Mouse (Mus musculus): ENCODE results near the gene Kifc1. TPM values are rescaled to one million over a fixed set of nuclear protein-coding genes. Genes with fewer than 3 reads are reported as not detected.

Gene Kifc1
- polyA plus RNA-seq (2015; fragmentation: Illumina TruSeq; extraction: RNeasy Lipid Tissue Mini Kit (QIAGEN cat#74804); ENCODE audit: insufficient read depth, low replicate concordance), result 5.8 TPM

GRCm38 (mm10) chr17:33890533-33891059, at the start of gene Kifc1:
Gene Kifc1, minus strand, starts transcription at chr17:33890661.

GRCm38 (mm10) chr17:33929371-33930279, 39.2 kb upstream of the Kifc1 start, which contains the start of gene Rgl2:
Gene Rgl2, plus strand, starts transcription at chr17:33929543.

GRCm38 (mm10) chr17:33915671-33916250, 25.3 kb upstream of the Kifc1 start, which contains the start of the genes Tapbp and Zbtb22:
Gene Tapbp, plus strand, starts transcription at chr17:33915899.
Gene Zbtb22, plus strand, starts transcription at chr17:33915904.

GRCm38 (mm10) chr17:33909077-33909868, 18.8 kb upstream of the Kifc1 start, which contains the start of gene Daxx:
Gene Daxx, plus strand, starts transcription at chr17:33909414.

GRCm38 (mm10) chr17:33904835-33905234, 14.4 kb upstream of the Kifc1 start, which contains the start of gene Platr17:
Gene Platr17, plus strand, starts transcription at chr17:33905135.

GRCm38 (mm10) chr17:33873537-33873936, 16.9 kb downstream of the Kifc1 start, which contains the start of gene Gm7029:
Gene Gm7029, plus strand, starts transcription at chr17:33873837.

GRCm38 (mm10) chr17:33842966-33843795, 47.3 kb downstream of the Kifc1 start, which contains the start of gene Cd320:
Gene Cd320, plus strand, starts transcription at chr17:33843091.

Other genes starting within 250 kb of the Kifc1 start
- 386 TPM for gene Hnrnpm, start 203.8 kb downstream of the Kifc1 start, polyA plus RNA-seq (2015; fragmentation: Illumina TruSeq; extraction: RNeasy Lipid Tissue Mini Kit (QIAGEN cat#74804); ENCODE audit: insufficient read depth, low replicate concordance)
- 102 TPM for gene March2, start 172.0 kb downstream of the Kifc1 start, polyA plus RNA-seq (2015; fragmentation: Illumina TruSeq; extraction: RNeasy Lipid Tissue Mini Kit (QIAGEN cat#74804); ENCODE audit: insufficient read depth, low replicate concordance)
- 65.7 TPM for gene Rab11b, start 130.1 kb downstream of the Kifc1 start, polyA plus RNA-seq (2015; fragmentation: Illumina TruSeq; extraction: RNeasy Lipid Tissue Mini Kit (QIAGEN cat#74804); ENCODE audit: insufficient read depth, low replicate concordance)
- gene Angptl4, start 108.8 kb downstream of the Kifc1 start, polyA plus RNA-seq (2015; fragmentation: Illumina TruSeq; extraction: RNeasy Lipid Tissue Mini Kit (QIAGEN cat#74804); ENCODE audit: insufficient read depth, low replicate concordance), result 11.1 TPM
- gene Kank3, start 80.1 kb downstream of the Kifc1 start, polyA plus RNA-seq (2015; fragmentation: Illumina TruSeq; extraction: RNeasy Lipid Tissue Mini Kit (QIAGEN cat#74804); ENCODE audit: insufficient read depth, low replicate concordance), result 53.6 TPM
- gene Rps28, start 66.1 kb downstream of the Kifc1 start, polyA plus RNA-seq (2015; fragmentation: Illumina TruSeq; extraction: RNeasy Lipid Tissue Mini Kit (QIAGEN cat#74804); ENCODE audit: insufficient read depth, low replicate concordance), result 1,152 TPM
- gene Ndufa7, start 66.1 kb downstream of the Kifc1 start, polyA plus RNA-seq (2015; fragmentation: Illumina TruSeq; extraction: RNeasy Lipid Tissue Mini Kit (QIAGEN cat#74804); ENCODE audit: insufficient read depth, low replicate concordance), result 55.2 TPM
- gene Cd320, start 47.6 kb downstream of the Kifc1 start, polyA plus RNA-seq (2015; fragmentation: Illumina TruSeq; extraction: RNeasy Lipid Tissue Mini Kit (QIAGEN cat#74804); ENCODE audit: insufficient read depth, low replicate concordance), result 5.0 TPM
- gene Gm7029, start 16.8 kb downstream of the Kifc1 start, polyA plus RNA-seq (2015; fragmentation: Illumina TruSeq; extraction: RNeasy Lipid Tissue Mini Kit (QIAGEN cat#74804); ENCODE audit: insufficient read depth, low replicate concordance), result not detected
- gene Platr17, start 14.5 kb upstream of the Kifc1 start, polyA plus RNA-seq (2015; fragmentation: Illumina TruSeq; extraction: RNeasy Lipid Tissue Mini Kit (QIAGEN cat#74804); ENCODE audit: insufficient read depth, low replicate concordance), result 1.5 TPM
- gene Daxx, start 18.8 kb upstream of the Kifc1 start, polyA plus RNA-seq (2015; fragmentation: Illumina TruSeq; extraction: RNeasy Lipid Tissue Mini Kit (QIAGEN cat#74804); ENCODE audit: insufficient read depth, low replicate concordance), result 39.7 TPM
- 143 TPM for gene Tapbp, start 25.2 kb upstream of the Kifc1 start, polyA plus RNA-seq (2015; fragmentation: Illumina TruSeq; extraction: RNeasy Lipid Tissue Mini Kit (QIAGEN cat#74804); ENCODE audit: insufficient read depth, low replicate concordance)
- 10.6 TPM for gene Zbtb22, start 25.2 kb upstream of the Kifc1 start, polyA plus RNA-seq (2015; fragmentation: Illumina TruSeq; extraction: RNeasy Lipid Tissue Mini Kit (QIAGEN cat#74804); ENCODE audit: insufficient read depth, low replicate concordance)
- 55.9 TPM for gene Rgl2, start 38.9 kb upstream of the Kifc1 start, polyA plus RNA-seq (2015; fragmentation: Illumina TruSeq; extraction: RNeasy Lipid Tissue Mini Kit (QIAGEN cat#74804); ENCODE audit: insufficient read depth, low replicate concordance)
- gene Pfdn6, start 49.7 kb upstream of the Kifc1 start, polyA plus RNA-seq (2015; fragmentation: Illumina TruSeq; extraction: RNeasy Lipid Tissue Mini Kit (QIAGEN cat#74804); ENCODE audit: insufficient read depth, low replicate concordance), result 50.2 TPM
- 6.0 TPM for gene Wdr46, start 50.0 kb upstream of the Kifc1 start, polyA plus RNA-seq (2015; fragmentation: Illumina TruSeq; extraction: RNeasy Lipid Tissue Mini Kit (QIAGEN cat#74804); ENCODE audit: insufficient read depth, low replicate concordance)
- 4.4 TPM for gene B3galt4, start 60.8 kb upstream of the Kifc1 start, polyA plus RNA-seq (2015; fragmentation: Illumina TruSeq; extraction: RNeasy Lipid Tissue Mini Kit (QIAGEN cat#74804); ENCODE audit: insufficient read depth, low replicate concordance)
- 28.2 TPM for gene Vps52, start 65.2 kb upstream of the Kifc1 start, polyA plus RNA-seq (2015; fragmentation: Illumina TruSeq; extraction: RNeasy Lipid Tissue Mini Kit (QIAGEN cat#74804); ENCODE audit: insufficient read depth, low replicate concordance)
- gene Rps18, start 65.3 kb upstream of the Kifc1 start, polyA plus RNA-seq (2015; fragmentation: Illumina TruSeq; extraction: RNeasy Lipid Tissue Mini Kit (QIAGEN cat#74804); ENCODE audit: insufficient read depth, low replicate concordance), result 1,734 TPM
- 3,352 TPM for gene H2-K1, start 109.7 kb upstream of the Kifc1 start, polyA plus RNA-seq (2015; fragmentation: Illumina TruSeq; extraction: RNeasy Lipid Tissue Mini Kit (QIAGEN cat#74804); ENCODE audit: insufficient read depth, low replicate concordance)
- gene Ring1, start 134.0 kb upstream of the Kifc1 start, polyA plus RNA-seq (2015; fragmentation: Illumina TruSeq; extraction: RNeasy Lipid Tissue Mini Kit (QIAGEN cat#74804); ENCODE audit: insufficient read depth, low replicate concordance), result 10.5 TPM
- 137 TPM for gene H2-Ke6, start 137.4 kb upstream of the Kifc1 start, polyA plus RNA-seq (2015; fragmentation: Illumina TruSeq; extraction: RNeasy Lipid Tissue Mini Kit (QIAGEN cat#74804); ENCODE audit: insufficient read depth, low replicate concordance)
- 38.7 TPM for gene Slc39a7, start 141.0 kb upstream of the Kifc1 start, polyA plus RNA-seq (2015; fragmentation: Illumina TruSeq; extraction: RNeasy Lipid Tissue Mini Kit (QIAGEN cat#74804); ENCODE audit: insufficient read depth, low replicate concordance)
- 24.2 TPM for gene Rxrb, start 141.2 kb upstream of the Kifc1 start, polyA plus RNA-seq (2015; fragmentation: Illumina TruSeq; extraction: RNeasy Lipid Tissue Mini Kit (QIAGEN cat#74804); ENCODE audit: insufficient read depth, low replicate concordance)
- gene Col11a2, start 148.8 kb upstream of the Kifc1 start, polyA plus RNA-seq (2015; fragmentation: Illumina TruSeq; extraction: RNeasy Lipid Tissue Mini Kit (QIAGEN cat#74804); ENCODE audit: insufficient read depth, low replicate concordance), result 0.94 TPM
- 69.0 TPM for gene H2-Oa, start 201.7 kb upstream of the Kifc1 start, polyA plus RNA-seq (2015; fragmentation: Illumina TruSeq; extraction: RNeasy Lipid Tissue Mini Kit (QIAGEN cat#74804); ENCODE audit: insufficient read depth, low replicate concordance)
- gene H2-DMa, start 228.9 kb upstream of the Kifc1 start, polyA plus RNA-seq (2015; fragmentation: Illumina TruSeq; extraction: RNeasy Lipid Tissue Mini Kit (QIAGEN cat#74804); ENCODE audit: insufficient read depth, low replicate concordance), result 162 TPM
- 245 TPM for gene Brd2, start 232.0 kb upstream of the Kifc1 start, polyA plus RNA-seq (2015; fragmentation: Illumina TruSeq; extraction: RNeasy Lipid Tissue Mini Kit (QIAGEN cat#74804); ENCODE audit: insufficient read depth, low replicate concordance)